Mouse (Mus musculus): ENCODE results near the gene Serpina5. TPM values are rescaled to one million over a fixed set of nuclear protein-coding genes. Genes with fewer than 3 reads are reported as not detected.

Gene Serpina5
- not detected for polyA plus RNA-seq (2017; shearing (Covaris generic))

GRCm38 (mm10) chr12:104100768-104101167 is at the start of gene Serpina5:
TSS of gene Serpina5 (plus strand) at chr12:104101113.

GRCm38 (mm10) chr12:104112333-104112732 is 11.4 kb downstream of the Serpina5 start, which contains the start of gene Serpina3a:
TSS of gene Serpina3a (plus strand) at chr12:104112724.

GRCm38 (mm10) chr12:104127696-104128095 is 26.8 kb downstream of the Serpina5 start, which contains the start of gene Serpina3b:
TSS of gene Serpina3b (plus strand) at chr12:104127996.

GRCm38 (mm10) chr12:104153656-104154055 is 52.7 kb downstream of the Serpina5 start, which contains the start of gene Serpina3c:
TSS of gene Serpina3c (minus strand) at chr12:104153870.

Other genes starting within 250 kb of the Serpina5 start
- not detected for gene Serpina1a, start 237.6 kb upstream of the Serpina5 start, polyA plus RNA-seq (2017; shearing (Covaris generic))
- gene Serpina1c, start 196.2 kb upstream of the Serpina5 start, polyA plus RNA-seq (2017; shearing (Covaris generic)), result not detected
- gene Serpina1e, start 142.1 kb upstream of the Serpina5 start, polyA plus RNA-seq (2017; shearing (Covaris generic)), result not detected
- gene Serpina11, start 111.2 kb upstream of the Serpina5 start, polyA plus RNA-seq (2017; shearing (Covaris generic)), result not detected
- 1.7 TPM for gene Serpina9, start 87.4 kb upstream of the Serpina5 start, polyA plus RNA-seq (2017; shearing (Covaris generic))
- not detected for gene Serpina12, start 56.7 kb upstream of the Serpina5 start, polyA plus RNA-seq (2017; shearing (Covaris generic))
- gene Serpina3a, start 11.6 kb downstream of the Serpina5 start, polyA plus RNA-seq (2017; shearing (Covaris generic)), result not detected
- not detected for gene Serpina3b, start 26.9 kb downstream of the Serpina5 start, polyA plus RNA-seq (2017; shearing (Covaris generic))
- gene Serpina3c, start 52.8 kb downstream of the Serpina5 start, polyA plus RNA-seq (2017; shearing (Covaris generic)), result not detected
- 4.9 TPM for gene Serpina3f, start 113.4 kb downstream of the Serpina5 start, polyA plus RNA-seq (2017; shearing (Covaris generic))
- 38.6 TPM for gene Serpina3g, start 135.1 kb downstream of the Serpina5 start, polyA plus RNA-seq (2017; shearing (Covaris generic))
- gene Serpina3i, start 162.0 kb downstream of the Serpina5 start, polyA plus RNA-seq (2017; shearing (Covaris generic)), result not detected
- not detected for gene Serpina3j, start 213.4 kb downstream of the Serpina5 start, polyA plus RNA-seq (2017; shearing (Covaris generic))
- gene Serpina3k, start 237.4 kb downstream of the Serpina5 start, polyA plus RNA-seq (2017; shearing (Covaris generic)), result not detected
- not detected for gene Serpina3m, start 237.4 kb downstream of the Serpina5 start, polyA plus RNA-seq (2017; shearing (Covaris generic))